Comparison of ENCODE assay signal across 10 mouse cellular contexts in genomic region chr17:70872936-70873777, GRCm38 (mm10). TPM values are rescaled to one million over a fixed set of nuclear protein-coding genes. Genes with fewer than 3 reads are reported as not detected.
DNase-seq lines count a peak whose midpoint lies in the region; ATAC-seq and TF ChIP-seq lines count a peak whose summit lies in the region.
"Had no signal": no experiment of that assay in that cellular context is flagged by ENCODE, and none has a peak within 500 bp of the region (broad histone marks: within the 10 kb centered on the region; RNA-seq: fewer than 3 reads in every experiment).

No protein-coding gene starts in this region.

- H3K9ac ChIP-seq in heart, embryonic 15.5 days = no peak overlapping the region
- H3K9ac ChIP-seq in heart, adult 2 months (ENCODE audit: low read depth, low read length) = no peak overlapping the region
- peak overlapping the region; percentile 23 for H3K9ac ChIP-seq in forebrain, embryonic 15.5 days (replicated peaks)
- H3K9ac ChIP-seq in limb, embryonic 14.5 days (ENCODE audit: low read depth, low read length, severe bottlenecking) = peak overlapping the region; percentile 28; the same call in 1 of the 2 replicates
- H3K9ac ChIP-seq in neural tube, embryonic 11.5 days (ENCODE audit: low read length) = peak overlapping the region; percentile 16; the same call in 1 of the 2 replicates

- no peaks in the 10 kb centered on the region for H3K79me2 ChIP-seq in heart, adult 2 months (replicated peaks; ENCODE audit: control insufficient read depth, insufficient read depth, low read length)

- no peaks in the 10 kb centered on the region for H3K27me3 ChIP-seq in heart, embryonic 15.5 days
- H3K27me3 ChIP-seq in heart, adult 2 months (ENCODE audit: control insufficient read depth, insufficient read depth, low read length) = 0 out of 2 replicates have a peak, but pooled peaks cover 1% of the 10 kb centered on the region
- H3K27me3 ChIP-seq in forebrain, embryonic 15.5 days = no peaks in the 10 kb centered on the region
- no peaks in the 10 kb centered on the region for H3K27me3 ChIP-seq in limb, embryonic 14.5 days (ENCODE audit: control insufficient read depth, insufficient read depth, low read length)
- no peaks in the 10 kb centered on the region for H3K27me3 ChIP-seq in neural tube, embryonic 11.5 days (ENCODE audit: control insufficient read depth, insufficient read depth, low read length)
- H3K27me3 ChIP-seq: Patski had no signal

- H3K36me3 ChIP-seq in heart, embryonic 15.5 days = no peaks in the 10 kb centered on the region
- no peaks in the 10 kb centered on the region for H3K36me3 ChIP-seq in heart, adult 2 months (ENCODE audit: control insufficient read depth, insufficient read depth, low read length)
- no peaks in the 10 kb centered on the region for H3K36me3 ChIP-seq in forebrain, embryonic 15.5 days
- no peaks in the 10 kb centered on the region for H3K36me3 ChIP-seq in limb, embryonic 14.5 days (ENCODE audit: control insufficient read depth, insufficient read depth, low read length)
- H3K36me3 ChIP-seq in neural tube, embryonic 11.5 days (ENCODE audit: control insufficient read depth, insufficient read depth, low read length) = no peaks in the 10 kb centered on the region

- no peak for DNase-seq in heart, adult 2 months
- peak; percentile 25 for DNase-seq in NIH3T3 (ENCODE audit: low read depth)
- DNase-seq in limb, embryonic 14.5 days (ENCODE audit: low spot score) = peak; percentile 38
- peak; percentile 63 for DNase-seq in neural tube, embryonic 11.5 days (ENCODE audit: low spot score)
- no peak for DNase-seq in cerebellum, adult 8-10 months

- TF ChIP-seq POLR2A in heart, adult 2 months (IDR thresholded peaks at IDR 0.05; ENCODE audit: insufficient read depth, low read depth, low read length) = no peak
- TF ChIP-seq POLR2A in limb, embryonic 14.5 days (IDR thresholded peaks at IDR 0.05; ENCODE audit: borderline replicate concordance, extremely low read depth, insufficient read depth, insufficient read length) = no peak

- intact Hi-C loops in heart, adult 2 months (cut with DNase I) = no loop called here

- peak overlapping the region; percentile 53 for H3K4me2 ChIP-seq in heart, embryonic 15.5 days
- H3K4me2 ChIP-seq in forebrain, embryonic 15.5 days (replicated peaks) = peak overlapping the region; percentile 46
- H3K4me2 ChIP-seq in limb, embryonic 14.5 days (replicated peaks; ENCODE audit: low read depth, low read length, severe bottlenecking) = peak overlapping the region; percentile 39
- H3K4me2 ChIP-seq in neural tube, embryonic 11.5 days (ENCODE audit: low read depth) = peak overlapping the region; percentile 26

- no peak for TF ChIP-seq CTCF in heart, adult 2 months (IDR thresholded peaks at IDR 0.05)

- H3K4me1 ChIP-seq in heart, embryonic 15.5 days (replicated peaks) = peaks cover 7% of the 10 kb centered on the region
- H3K4me1 ChIP-seq in heart, adult 2 months (ENCODE audit: control insufficient read depth, insufficient read depth, low read length) = no peaks in the 10 kb centered on the region
- peaks cover 16% of the 10 kb centered on the region for H3K4me1 ChIP-seq in forebrain, embryonic 15.5 days
- 0 out of 2 replicates have a peak, but pooled peaks cover 7% of the 10 kb centered on the region for H3K4me1 ChIP-seq in limb, embryonic 14.5 days (ENCODE audit: control insufficient read depth, insufficient read depth, low read length)
- peaks cover 18% of the 10 kb centered on the region for H3K4me1 ChIP-seq in neural tube, embryonic 11.5 days (ENCODE audit: control insufficient read depth, insufficient read depth, low read length)

- H3K4me3 ChIP-seq in heart, embryonic 15.5 days = peak overlapping the region; percentile 26
- no peak overlapping the region for H3K4me3 ChIP-seq in heart, adult 2 months
- H3K4me3 ChIP-seq in forebrain, embryonic 15.5 days = peak overlapping the region; percentile 32
- peak overlapping the region; percentile 4; the same call in 1 of the 2 replicates for H3K4me3 ChIP-seq in limb, embryonic 14.5 days (replicated peaks; ENCODE audit: low read length)
- H3K4me3 ChIP-seq in neural tube, embryonic 11.5 days (ENCODE audit: low read depth, low read length) = no peak overlapping the region

- WGBS in heart, embryonic 15.5 days = 30% methylated on average over 21 of the region's 21 CpGs
- WGBS in heart, adult 2 months = 35% methylated on average over 21 of the region's 21 CpGs
- WGBS in forebrain, embryonic 15.5 days = 6% methylated on average over 21 of the region's 21 CpGs
- 31% methylated on average over 21 of the region's 21 CpGs for WGBS in limb, embryonic 14.5 days
- 35% methylated on average over 21 of the region's 21 CpGs for WGBS in neural tube, embryonic 11.5 days

- no peak for TF ChIP-seq EP300 in heart, adult 2 months (IDR thresholded peaks at IDR 0.05; ENCODE audit: insufficient read depth, low read depth, low read length)

- H3K9me3 ChIP-seq in heart, embryonic 15.5 days (replicated peaks) = no peaks in the 10 kb centered on the region
- no peaks in the 10 kb centered on the region for H3K9me3 ChIP-seq in forebrain, embryonic 15.5 days
- no peaks in the 10 kb centered on the region for H3K9me3 ChIP-seq in limb, embryonic 14.5 days (ENCODE audit: control insufficient read depth, low read length)
- H3K9me3 ChIP-seq in neural tube, embryonic 11.5 days (ENCODE audit: control insufficient read depth, low read length) = no peaks in the 10 kb centered on the region

- no peak overlapping the region for H3K27ac ChIP-seq in heart, embryonic 15.5 days
- H3K27ac ChIP-seq in heart, adult 2 months = no peak overlapping the region
- no peak overlapping the region for H3K27ac ChIP-seq in forebrain, embryonic 15.5 days (replicated peaks)
- H3K27ac ChIP-seq in limb, embryonic 14.5 days (replicated peaks; ENCODE audit: low read depth, low read length) = no peak overlapping the region
- H3K27ac ChIP-seq in neural tube, embryonic 11.5 days (ENCODE audit: low read depth, low read length) = peak overlapping the region; percentile 54
- H3K27ac ChIP-seq: macrophage had no signal

- ATAC-seq in heart, embryonic 15.5 days (replicated peaks; ENCODE audit: insufficient number of reproducible peaks, insufficient read depth, low FRiP score, low read depth) = no peak
- peak; percentile 54 for ATAC-seq in forebrain, embryonic 15.5 days (replicated peaks)
- 0 out of 2 replicates have a peak, but pooled peaks have one; percentile 49 for ATAC-seq in limb, embryonic 14.5 days (ENCODE audit: low FRiP score, low read depth)
- peak; percentile 32 for ATAC-seq in neural tube, embryonic 11.5 days (ENCODE audit: insufficient read depth, low FRiP score, low TSS enrichment)
- ATAC-seq in inflammation-experienced regulatory T-cells, adult 6 months = no peak
- ATAC-seq: Patski had no signal

RNA-seq across cellular contexts. Expression of gene Tgif1, which starts 19.8 kb away (rescaled TPM):
- 19.6 and 28.1 TPM in 2 replicates for polyA plus RNA-seq in heart, embryonic 15.5 days (2015; fragmentation: Nextera tagmentation; extraction: Ambion mirVana)
- 1 to 10 TPM; 3.0 to 4.0 TPM for total RNA-seq in heart, adult 2 months (2021)
- polyA plus RNA-seq in heart, adult 2 months (2012; rRNA removed) = 8.6 and 14.0 TPM in 2 replicates
- 12.4 and 14.1 TPM in 2 replicates for polyA plus RNA-seq in forebrain, embryonic 15.5 days (2015; fragmentation: Nextera tagmentation; extraction: Ambion mirVana)
- 64.8 and 76.2 TPM in 2 replicates for polyA plus RNA-seq in limb, embryonic 14.5 days (2012; rRNA removed)
- 52.7 and 64.6 TPM in 2 replicates for polyA plus RNA-seq in limb, embryonic 14.5 days (2014; fragmentation: Nextera tagmentation; extraction: Ambion mirVana)
- polyA plus RNA-seq in neural tube, embryonic 11.5 days (2014; fragmentation: Nextera tagmentation; extraction: Ambion mirVana) = 63.8 and 66.2 TPM in 2 replicates
- polyA plus RNA-seq in inflammation-experienced regulatory T-cells, adult 6 months (2017; shearing (Covaris generic)) = 10 to 100 TPM; 44.9 to 73.0 (median 47.1) TPM

Comparison
In these comparisons a context has a peak if more than half of its experiments do, and no peak if none do; other contexts are left out.
1. H3K4me3 ChIP-seq: peak in heart, embryonic 15.5 days (single experiment), forebrain, embryonic 15.5 days (single experiment) and limb, embryonic 14.5 days (single experiment); none in heart, adult 2 months (single experiment) and neural tube, embryonic 11.5 days (single experiment).
2. ATAC-seq: peak in forebrain, embryonic 15.5 days (single experiment), limb, embryonic 14.5 days (single experiment) and neural tube, embryonic 11.5 days (single experiment); none in heart, embryonic 15.5 days (single experiment) and inflammation-experienced regulatory T-cells, adult 6 months (single experiment).
3. H3K9ac ChIP-seq: peak in forebrain, embryonic 15.5 days (single experiment), limb, embryonic 14.5 days (single experiment) and neural tube, embryonic 11.5 days (single experiment); none in heart, embryonic 15.5 days (single experiment) and heart, adult 2 months (single experiment).
4. DNase-seq: peak in NIH3T3 (single experiment), limb, embryonic 14.5 days (single experiment) and neural tube, embryonic 11.5 days (single experiment); none in heart, adult 2 months (0 of 2) and cerebellum, adult 8-10 months (single experiment).
5. Peak in every context shown above with its lines, with median percentiles within 50 percentile points of each other: H3K4me2 ChIP-seq.